Mouse (Mus musculus) neural tube, embryonic 12.5 days (tissue): Measurements from ENCODE around the gene Fxyd3. TPM values are rescaled to one million over a fixed set of nuclear protein-coding genes. Genes with fewer than 3 reads are reported as not detected.

Experiments
- ATAC-seq: fragments of 200-750 bp; cut with Nextera tagmentation; 2 replicates; pipeline ENCODE4 v1.8.0; 2017; ENCODE audit warnings: low read depth, mild to moderate bottlenecking, moderate TSS enrichment, moderate library complexity; ENCODE audit not compliant: low FRiP score
- H3K27ac ChIP-seq: fragments of 300-500 bp; sonication (generic); 2 replicates; pipeline ENCODE4 v1.5.1; 2016
- H3K27me3 ChIP-seq: fragments of 300-500 bp; sonication (generic); replicated peaks from 2 replicates; pipeline ENCODE4 v1.6.1; 2016; ENCODE audit warnings: mild to moderate bottlenecking
- H3K36me3 ChIP-seq: fragments of 300-500 bp; sonication (generic); 2 replicates; pipeline ENCODE4 v1.6.1; 2016; ENCODE audit warnings: mild to moderate bottlenecking
- H3K4me1 ChIP-seq: fragments of 300-500 bp; sonication (generic); 2 replicates; pipeline ENCODE4 v1.6.1; 2016
- H3K4me2 ChIP-seq: fragments of 300-500 bp; sonication (generic); replicated peaks from 2 replicates; pipeline ENCODE4 v1.6.1; 2016; ENCODE audit warnings: mild to moderate bottlenecking
- H3K4me3 ChIP-seq: fragments of 300-500 bp; sonication (generic); 2 replicates; pipeline ENCODE4 v1.5.1; 2016
- H3K9ac ChIP-seq: fragments of 300-500 bp; sonication (generic); 2 replicates; pipeline ENCODE4 v1.6.1; 2016; ENCODE audit warnings: mild to moderate bottlenecking
- H3K9me3 ChIP-seq: fragments of 300-500 bp; sonication (generic); 2 replicates; pipeline ENCODE4 v1.6.1; 2016; ENCODE audit warnings: mild to moderate bottlenecking
- WGBS: fragments of 180-500 bp; shearing (Covaris S2); methylation state at CpG from one replicate; pipeline ENCODE4 v1.1.7; 2016; 5-methylcytosine and 5-hydroxymethylcytosine counted together
- microRNA-seq: library from miRNA; unstranded; fragments of <30 nt; microRNA quantifications from one replicate; pipeline ENCODE4, GENCODE M21; 2017
- polyA plus RNA-seq: library from polyadenylated mRNA; unstranded; fragments of >200 nt; fragmentation: Nextera tagmentation; extraction: Ambion mirVana; gene quantifications from 2 replicates; pipeline ENCODE4 v1.2.1, GENCODE M21; 2016

Fxyd3 gene
- polyA plus RNA-seq, 1 experiment from 2014 or later = 7.8 TPM

DNA sequence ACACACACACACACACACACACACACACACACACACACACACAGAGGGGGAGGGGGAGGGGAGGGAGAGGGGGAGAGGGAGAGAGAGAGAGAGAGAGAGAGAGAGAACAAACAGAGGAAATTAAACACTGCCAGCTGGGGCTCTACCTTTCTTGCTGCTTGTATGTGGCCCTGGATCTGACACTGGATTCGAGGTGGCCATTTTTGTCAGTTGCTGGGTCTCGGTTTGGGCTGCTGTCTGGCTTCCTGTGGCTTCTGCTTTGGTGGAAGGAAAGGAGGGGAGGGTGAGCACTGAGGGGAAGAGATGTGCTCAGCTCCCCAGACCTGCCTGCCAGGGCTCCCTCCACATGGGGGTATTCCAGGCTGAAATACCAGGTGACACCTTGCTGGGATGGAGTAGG, 38.8 kb downstream of the Fxyd3 start:
- H3K9ac ChIP-seq = no peak overlapping the region
- H3K27me3 ChIP-seq = peaks cover 23% of the 10 kb centered on the region
- no peak overlapping the region for H3K4me3 ChIP-seq
- WGBS = 70% methylated on average over 2 of the region's 2 CpGs
- no peak for ATAC-seq
- H3K4me2 ChIP-seq = no peak overlapping the region
- no peaks in the 10 kb centered on the region for H3K9me3 ChIP-seq
- peaks cover 11% of the 10 kb centered on the region for H3K4me1 ChIP-seq
- H3K27ac ChIP-seq = no peak overlapping the region
- H3K36me3 ChIP-seq = no peaks in the 10 kb centered on the region

- Histone ChIP-seq H3K36me3 (no peaks in the 10 kb centered on the region), H3K27me3 (peaks cover 16% of the 10 kb centered on the region), H3K9ac (no peak overlapping the region), H3K4me1 (peaks cover 5% of the 10 kb centered on the region), H3K4me3 (no peak overlapping the region), H3K9me3 (no peaks in the 10 kb centered on the region), H3K4me2 (no peak overlapping the region), H3K27ac (no peak overlapping the region)
- WGBS = 84% methylated on average over 7 of the region's 7 CpGs
- no peak for ATAC-seq
Measured at GRCm38 (mm10) chr7:31036917-31037316, 39.6 kb downstream of the Fxyd3 start.

DNA sequence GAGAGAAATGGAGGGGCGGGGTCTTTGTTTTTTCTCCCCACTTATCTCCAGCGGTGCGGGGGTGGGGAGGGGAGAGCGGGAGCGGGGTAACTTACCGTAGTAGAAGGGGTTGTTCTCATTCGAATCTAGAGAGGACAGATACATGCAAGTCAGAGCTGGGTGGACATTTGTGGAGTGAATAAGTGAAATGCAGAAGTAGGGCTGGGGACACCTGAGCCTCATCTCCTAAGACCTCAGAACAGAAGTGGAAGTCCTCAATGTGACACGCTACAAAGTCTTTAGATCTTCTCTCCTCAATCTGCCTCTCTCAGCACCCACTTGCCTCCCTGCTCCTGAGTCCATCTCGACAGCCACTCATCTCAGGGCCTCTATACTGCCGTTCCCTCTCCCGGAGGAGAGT, 41.2 kb downstream of the Fxyd3 start:
- no peaks in the 10 kb centered on the region for H3K9me3 ChIP-seq
- no peak overlapping the region for H3K4me2 ChIP-seq
- 82% methylated on average over 11 of the region's 11 CpGs for WGBS
- no peaks in the 10 kb centered on the region for H3K4me1 ChIP-seq
- no peaks in the 10 kb centered on the region for H3K36me3 ChIP-seq
- H3K9ac ChIP-seq = no peak overlapping the region
- H3K27ac ChIP-seq = no peak overlapping the region
- no peak overlapping the region for H3K4me3 ChIP-seq
- no peak for ATAC-seq
- no peaks in the 10 kb centered on the region for H3K27me3 ChIP-seq

DNA sequence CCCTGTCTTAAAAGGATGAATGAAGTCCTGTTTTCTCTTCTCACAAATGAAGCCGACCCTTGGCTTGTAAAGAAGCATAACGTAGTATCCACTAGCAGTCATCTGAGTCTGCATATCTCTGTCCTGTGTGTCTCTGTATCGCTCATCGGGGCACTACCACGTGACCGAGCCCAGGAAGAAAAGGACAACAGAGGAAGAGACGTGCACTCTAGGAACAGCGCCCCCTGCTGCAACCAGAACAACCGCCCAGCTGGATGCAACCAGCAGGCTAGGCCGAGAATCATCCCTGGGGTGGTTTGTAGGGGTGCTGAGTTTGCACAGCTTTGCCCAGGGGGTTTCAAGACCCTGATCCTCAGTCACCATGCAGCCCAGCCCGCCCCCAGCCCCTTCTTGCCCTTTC, 41.7 kb downstream of the Fxyd3 start:
- no peaks in the 10 kb centered on the region for H3K4me1 ChIP-seq
- H3K36me3 ChIP-seq = no peaks in the 10 kb centered on the region
- ATAC-seq = no peak
- no peak overlapping the region for H3K27ac ChIP-seq
- H3K4me3 ChIP-seq = no peak overlapping the region
- H3K4me2 ChIP-seq = no peak overlapping the region
- no peaks in the 10 kb centered on the region for H3K9me3 ChIP-seq
- no peak overlapping the region for H3K9ac ChIP-seq
- WGBS = 71% methylated on average over 11 of the region's 11 CpGs
- H3K27me3 ChIP-seq = no peaks in the 10 kb centered on the region

GRCm38 (mm10) chr7:31033409-31034165, 42.9 kb downstream of the Fxyd3 start:
- ATAC-seq = no peak
- H3K4me2 ChIP-seq = no peak overlapping the region
- no peaks in the 10 kb centered on the region for H3K36me3 ChIP-seq
- H3K9me3 ChIP-seq = no peaks in the 10 kb centered on the region; the same call in 1 of the 2 replicates
- 75% methylated on average over 9 of the region's 9 CpGs for WGBS
- H3K4me3 ChIP-seq = no peak overlapping the region
- H3K4me1 ChIP-seq = no peaks in the 10 kb centered on the region
- no peak overlapping the region for H3K27ac ChIP-seq
- H3K9ac ChIP-seq = no peak overlapping the region
- H3K27me3 ChIP-seq = no peaks in the 10 kb centered on the region

DNA sequence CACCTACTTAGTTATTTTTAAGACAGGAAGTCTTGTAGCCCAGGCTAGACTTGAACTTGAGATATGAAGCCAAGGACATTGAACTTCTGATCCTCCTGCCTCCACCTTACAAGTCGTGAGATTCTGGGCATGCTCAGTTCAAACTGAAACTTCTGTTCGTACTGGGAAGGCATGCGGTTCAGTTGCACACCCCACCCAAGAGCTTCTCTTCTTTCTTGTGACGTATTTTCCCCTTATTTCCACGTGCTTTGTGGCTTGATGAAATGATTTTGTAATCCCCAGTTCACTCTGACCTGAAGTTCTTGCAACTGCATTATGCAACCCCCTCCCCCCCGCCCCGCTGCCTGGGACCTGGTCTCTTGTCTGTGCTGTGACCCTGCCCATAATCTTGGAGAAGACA, 44.8 kb downstream of the Fxyd3 start:
- ATAC-seq = no peak
- Histone ChIP-seq H3K4me2 (no peak overlapping the region), H3K9me3 (no peaks in the 10 kb centered on the region; the same call in 1 of the 2 replicates), H3K9ac (no peak overlapping the region), H3K36me3 (no peaks in the 10 kb centered on the region), H3K4me1 (no peaks in the 10 kb centered on the region), H3K27ac (no peak overlapping the region), H3K4me3 (no peak overlapping the region), H3K27me3 (no peaks in the 10 kb centered on the region)
- WGBS = 85% methylated on average over 7 of the region's 7 CpGs

- no peak for ATAC-seq
Measured at GRCm38 (mm10) chr7:31030717-31031116, 45.8 kb downstream of the Fxyd3 start.

GRCm38 (mm10) chr7:31028609-31029008, 47.9 kb downstream of the Fxyd3 start:
- Histone ChIP-seq H3K9me3 (no peaks in the 10 kb centered on the region; the same call in 1 of the 2 replicates), H3K9ac (no peak overlapping the region), H3K4me2 (no peak overlapping the region), H3K36me3 (no peaks in the 10 kb centered on the region), H3K4me1 (no peaks in the 10 kb centered on the region), H3K4me3 (no peak overlapping the region), H3K27me3 (no peaks in the 10 kb centered on the region), H3K27ac (no peak overlapping the region)
- WGBS = 75% methylated on average over 8 of the region's 8 CpGs
- ATAC-seq = no peak

More at GRCm38 (mm10) chr7:31030717-31031116, 45.8 kb downstream of the Fxyd3 start:
- Histone ChIP-seq H3K36me3 (no peaks in the 10 kb centered on the region), H3K9ac (no peak overlapping the region), H3K4me1 (no peaks in the 10 kb centered on the region), H3K4me2 (no peak overlapping the region), H3K4me3 (no peak overlapping the region), H3K9me3 (no peaks in the 10 kb centered on the region; the same call in 1 of the 2 replicates), H3K27me3 (no peaks in the 10 kb centered on the region), H3K27ac (no peak overlapping the region)
- 76% methylated on average over 2 of the region's 2 CpGs for whole genome bisulfite sequencing

Small RNA genes lying within 50 kb of the gene (microRNA-seq; reads per million reads assigned to microRNA genes)
- not detected for gene Mir7050

Other genes with a start within 250 kb of the Fxyd3 start
- gene Ffar3, start 220.5 kb downstream of the Fxyd3 start, polyA plus RNA-seq = not detected in 2 replicates
- not detected in 2 replicates for gene Ffar1, start 215.1 kb downstream of the Fxyd3 start, polyA plus RNA-seq
- gene Cd22, start 196.4 kb downstream of the Fxyd3 start, polyA plus RNA-seq = 0.05 TPM in 1 of 2 replicates, not detected in the other
- gene Mag, start 161.8 kb downstream of the Fxyd3 start, polyA plus RNA-seq = 0.79 and 1.2 TPM in 2 replicates
- not detected in 2 replicates for gene Hamp2, start 152.0 kb downstream of the Fxyd3 start, polyA plus RNA-seq
- gene Hamp, start 132.7 kb downstream of the Fxyd3 start, polyA plus RNA-seq = not detected in 2 replicates
- 32.0 and 38.8 TPM in 2 replicates for gene Usf2, start 119.9 kb downstream of the Fxyd3 start, polyA plus RNA-seq
- 15.4 and 17.0 TPM in 2 replicates for gene Lsr, start 103.2 kb downstream of the Fxyd3 start, polyA plus RNA-seq
- gene Fam187b, start 102.9 kb downstream of the Fxyd3 start, polyA plus RNA-seq = 0.42 and 0.46 TPM in 2 replicates
- 12.5 and 15.4 TPM in 2 replicates for gene Fxyd5, start 34.2 kb downstream of the Fxyd3 start, polyA plus RNA-seq
- gene Fxyd7, start 25.2 kb downstream of the Fxyd3 start, polyA plus RNA-seq = 64.5 and 79.5 TPM in 2 replicates
- gene Fxyd1, start 19.5 kb downstream of the Fxyd3 start, polyA plus RNA-seq = 24.1 and 26.5 TPM in 2 replicates
- 4.7 and 6.1 TPM in 2 replicates for gene Lgi4, start 17.4 kb downstream of the Fxyd3 start, polyA plus RNA-seq
- gene Hpn, start 38.6 kb upstream of the Fxyd3 start, polyA plus RNA-seq = 0.27 and 0.46 TPM in 2 replicates
- 2.5 and 2.8 TPM in 2 replicates for gene Scn1b, start 50.3 kb upstream of the Fxyd3 start, polyA plus RNA-seq
- 207 and 221 TPM in 2 replicates for gene Gramd1a, start 79.2 kb upstream of the Fxyd3 start, polyA plus RNA-seq
- not detected in 2 replicates for gene Scgb2b2, start 213.8 kb upstream of the Fxyd3 start, polyA plus RNA-seq
- gene Scgb1b2, start 215.1 kb upstream of the Fxyd3 start, polyA plus RNA-seq = not detected in 2 replicates